ENCODE assay signal across 21 mouse cellular contexts in genomic region chr9:14235286-14235685, GRCm38 (mm10).
"Had no signal": no experiment of that assay in that cellular context is flagged by ENCODE, and none has a peak within 500 bp of the region (broad histone marks: within the 10 kb centered on the region; RNA-seq: fewer than 3 reads in every experiment).

No protein-coding gene starts in this region.

- H3K4me2 ChIP-seq: liver, embryonic 15.5 days; midbrain, embryonic 13.5 days; neural tube, embryonic 13.5 days had no signal

- H3K4me3 ChIP-seq: layer of hippocampus, adult 2 months; liver, embryonic 15.5 days; megakaryocyte, embryonic 14.5 days; midbrain, embryonic 10.5 days; midbrain, embryonic 13.5 days; myocyte; neural tube, embryonic 13.5 days had no signal

- ATAC-seq: hindbrain, postnatal 0 days; inflammation-experienced regulatory T-cells, adult 6 months; intestine, embryonic 16.5 days; midbrain, embryonic 13.5 days; midbrain, embryonic 16.5 days had no signal

- H3K27me3 ChIP-seq: liver, embryonic 15.5 days; midbrain, embryonic 13.5 days; neural tube, embryonic 13.5 days had no signal

- H3K27ac ChIP-seq: hindbrain, postnatal 0 days; kidney, postnatal 0 days; layer of hippocampus, adult 2 months; liver, embryonic 15.5 days; midbrain, embryonic 10.5 days; midbrain, embryonic 13.5 days; neural tube, embryonic 13.5 days had no signal

- H3K9me3 ChIP-seq: liver, embryonic 15.5 days; midbrain, embryonic 10.5 days; midbrain, embryonic 13.5 days; neural tube, embryonic 13.5 days had no signal

- DNase-seq: kidney, adult 18-20 months; kidney, adult 9 months; layer of hippocampus, adult 9-11 months; lung, postnatal 36 days; retina, postnatal 1 day; right cerebral cortex, postnatal 25 days; thymus, adult 2 months; thymus, postnatal 14 days; thymus, postnatal 4 days had no signal

- H3K9ac ChIP-seq: liver, embryonic 15.5 days; midbrain, embryonic 13.5 days; neural tube, embryonic 13.5 days had no signal

- H3K36me3 ChIP-seq: liver, embryonic 15.5 days; midbrain, embryonic 10.5 days; midbrain, embryonic 13.5 days; neural tube, embryonic 13.5 days had no signal

- H3K4me1 ChIP-seq: megakaryocyte, embryonic 14.5 days; midbrain, embryonic 13.5 days; neural tube, embryonic 13.5 days had no signal
